Mouse (Mus musculus): ENCODE results near the gene Ccni.

- TF ChIP-seq POLR2A (IDR thresholded peaks at IDR 0.05; ENCODE audit: insufficient read depth, low read depth, low read length) (no peak), CTCF (IDR thresholded peaks at IDR 0.05; ENCODE audit: insufficient read depth, low read depth, low read length) (no peak)
Observed at GRCm38 (mm10) chr5:93183311-93183710, 23.0 kb downstream of the Ccni start.

All from olfactory bulb, adult 2 months (tissue).